Mouse (Mus musculus) naive thymus-derived CD4-positive, alpha-beta T cell, adult 2 months (primary cell): Measurements from ENCODE around the gene Surf2.

Source experiments
- DNase-seq: peaks from one replicate; pipeline ENCODE4 v3.0.0-alpha.2; 2011; ENCODE audit warnings: low read depth

Surf2 gene

DNA sequence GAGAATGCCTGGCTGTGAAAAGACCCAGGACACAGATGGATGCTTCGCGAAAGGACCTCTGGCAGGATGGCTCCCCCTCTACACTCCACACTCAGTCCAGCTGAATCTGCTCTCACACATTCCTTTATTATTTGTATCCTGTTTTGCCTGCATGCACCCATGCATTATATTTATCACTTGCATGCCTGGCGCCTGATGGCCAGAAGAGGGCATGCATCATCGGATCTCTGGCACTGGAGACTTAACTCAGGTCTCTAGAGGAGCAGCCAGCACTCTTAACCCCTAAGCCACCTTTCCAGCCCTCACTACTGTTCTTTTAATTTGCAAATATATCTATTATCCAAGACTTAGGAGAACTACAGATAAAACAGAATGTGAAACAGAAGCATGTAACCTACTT, 44.6 kb downstream of the Surf2 start:
- no peak for DNase-seq

- peak; percentile 98 for DNase-seq
Measured at GRCm38 (mm10) chr2:26963923-26964723, 48.0 kb downstream of the Surf2 start, which contains the start of gene Rexo4. Gene Rexo4 (minus strand): TSS chr2:26964386.

DNA sequence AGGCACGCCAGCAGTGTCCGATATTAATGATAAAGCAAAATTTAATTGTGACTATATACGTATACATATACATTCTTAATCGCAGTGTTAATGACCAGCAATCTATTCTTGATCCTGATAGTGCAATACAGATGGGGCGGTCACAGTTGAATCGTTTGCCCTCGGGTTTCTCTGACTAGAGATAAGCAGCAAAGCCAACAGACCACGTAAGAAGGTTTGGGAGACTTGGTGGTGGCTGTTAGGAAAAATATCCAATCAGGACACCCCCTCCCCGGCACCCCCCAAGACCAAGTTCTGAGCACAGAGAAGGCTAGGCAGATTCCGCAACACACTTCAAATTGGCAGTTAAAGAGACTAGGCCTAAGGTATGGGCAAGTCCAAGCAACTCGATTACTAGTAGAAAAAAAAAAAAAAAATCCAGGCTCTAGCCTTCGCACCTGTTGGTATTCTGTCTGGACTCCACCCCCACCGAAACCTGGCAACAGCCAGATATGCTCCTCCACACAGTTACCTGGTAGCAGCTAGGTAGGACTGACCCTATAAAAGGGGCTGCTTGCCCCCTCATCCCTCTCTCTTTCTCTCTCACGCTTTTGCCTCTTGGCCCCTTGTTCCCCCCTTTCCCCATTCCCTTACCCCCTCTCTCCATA, 48.7 kb downstream of the Surf2 start:
- DNase-seq, result no peak

DNA sequence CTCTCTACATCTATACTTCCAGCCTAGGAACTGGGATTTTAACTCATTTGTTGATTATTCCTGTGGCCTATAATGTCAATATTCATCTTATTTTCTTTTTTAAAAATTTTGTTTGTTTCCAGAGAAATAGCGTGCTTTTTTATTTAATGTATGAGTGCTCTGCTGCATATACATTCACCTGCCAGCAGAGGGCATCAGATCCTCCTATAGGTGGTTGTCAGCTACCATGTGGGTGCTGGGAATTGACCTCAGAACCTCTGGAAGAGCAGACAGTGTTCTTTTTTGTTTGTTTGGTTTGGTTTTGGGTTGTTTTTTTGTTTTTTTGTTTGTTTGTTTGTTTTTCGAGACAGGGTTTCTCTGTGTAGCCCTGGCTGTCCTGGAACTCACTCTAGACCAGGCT, 51.1 kb downstream of the Surf2 start:
- DNase-seq, result peak; percentile 38
